Mouse (Mus musculus) ES-E14 (cell line): ENCODE results near the gene Zfp799. TPM values are rescaled to one million over a fixed set of nuclear protein-coding genes. Genes with fewer than 3 reads are reported as not detected.
A peak's percentile ranks its signal among the peaks of the same experiment; 100 is the strongest.

Source experiments
- DNase-seq: peaks from one replicate; pipeline ENCODE4 v3.0.0-alpha.2; 2013; ENCODE audit warnings: low read depth, low spot score
- H3K27ac ChIP-seq: 2 replicates; pipeline ENCODE4 v1.5.1; 2012; ENCODE audit warnings: low read depth, mild to moderate bottlenecking, low read length, moderate library complexity, mixed read lengths; ENCODE audit not compliant: poor library complexity, insufficient read depth, severe bottlenecking
- H3K36me3 ChIP-seq: 2 replicates; pipeline ENCODE4 v1.6.1; 2012; ENCODE audit warnings: mild to moderate bottlenecking, low read length, moderate library complexity, mixed read lengths; ENCODE audit not compliant: control insufficient read depth, poor library complexity, insufficient read depth, severe bottlenecking
- H3K4me1 ChIP-seq, 2 experiments: fragments of 150-350 bp in 1 of 2; sonication (generic) in 1 of 2; 2 replicates each; pipeline ENCODE4 v1.6.1; 2012; ENCODE audit warnings: low read length in 2 of 2, mild to moderate bottlenecking in 1 of 2, mixed read lengths in 1 of 2; ENCODE audit not compliant: control insufficient read depth in 2 of 2, insufficient read depth in 2 of 2, poor library complexity in 1 of 2
- H3K4me3 ChIP-seq, 2 experiments: fragments of 150-350 bp in 1 of 2; sonication (generic) in 1 of 2; 2 replicates each; pipeline ENCODE4 v1.5.1; 2012; ENCODE audit warnings: low read length in 2 of 2, low read depth in 1 of 2, mild to moderate bottlenecking in 1 of 2, mixed read lengths in 1 of 2; ENCODE audit not compliant: insufficient read depth in 1 of 2, poor library complexity in 1 of 2, severe bottlenecking in 1 of 2
- H3K9ac ChIP-seq: 2 replicates; pipeline ENCODE4 v1.6.1; 2012; ENCODE audit warnings: low read depth, mild to moderate bottlenecking, low read length, mixed read lengths; ENCODE audit not compliant: poor library complexity, insufficient read depth, severe bottlenecking
- H3K9me3 ChIP-seq: fragments of 150-350 bp; sonication (generic); 2 replicates; pipeline ENCODE4 v1.6.1; 2012; ENCODE audit warnings: low read depth, mild to moderate bottlenecking, low read length; ENCODE audit not compliant: control insufficient read depth, insufficient read depth
- CHD2 ChIP-seq: IDR thresholded peaks from 2 replicates; pipeline ENCODE4 v1.6.1; 2014; ENCODE audit warnings: mild to moderate bottlenecking, low read depth, low read length, inconsistent platforms
- HCFC1 ChIP-seq: IDR thresholded peaks from 2 replicates; pipeline ENCODE4 v1.6.1; 2012; ENCODE audit warnings: low read length, inconsistent platforms, borderline replicate concordance; ENCODE audit not compliant: insufficient read depth
- MAFK ChIP-seq: IDR thresholded peaks from 2 replicates; pipeline ENCODE4 v1.6.1; 2014; ENCODE audit warnings: mild to moderate bottlenecking, low read depth, low read length, inconsistent platforms; ENCODE audit not compliant: insufficient read depth
- ZC3H11A ChIP-seq: IDR thresholded peaks from 2 replicates; pipeline ENCODE4 v1.6.1; 2012; ENCODE audit warnings: low read depth, mild to moderate bottlenecking, inconsistent platforms, low read length, borderline replicate concordance
- ZNF384 ChIP-seq: IDR thresholded peaks from 2 replicates; pipeline ENCODE4 v1.6.1; 2012; ENCODE audit warnings: low read depth, low read length, inconsistent platforms
- in situ Hi-C, 2 experiments: fragments of 600-800 bp; cut with MboI; formaldehyde crosslinking; loops; one replicate each; pipeline ENCODE4 v1.15.1; 2025; ENCODE audit warnings: low sequenced_read_pairs in 2 of 2, inconsistent platforms in 1 of 2; ENCODE audit not compliant: unreplicated experiment in 2 of 2
- total RNA-seq: library from RNA; depleted of rRNA; stranded (reverse); fragments of 300-350 nt; gene quantifications from 2 replicates; pipeline ENCODE4 v1.2.3, GENCODE M21; 2012; rRNA removed

Zfp799 gene
- 9.3 and 12.9 TPM in 2 replicates for total RNA-seq

DNA sequence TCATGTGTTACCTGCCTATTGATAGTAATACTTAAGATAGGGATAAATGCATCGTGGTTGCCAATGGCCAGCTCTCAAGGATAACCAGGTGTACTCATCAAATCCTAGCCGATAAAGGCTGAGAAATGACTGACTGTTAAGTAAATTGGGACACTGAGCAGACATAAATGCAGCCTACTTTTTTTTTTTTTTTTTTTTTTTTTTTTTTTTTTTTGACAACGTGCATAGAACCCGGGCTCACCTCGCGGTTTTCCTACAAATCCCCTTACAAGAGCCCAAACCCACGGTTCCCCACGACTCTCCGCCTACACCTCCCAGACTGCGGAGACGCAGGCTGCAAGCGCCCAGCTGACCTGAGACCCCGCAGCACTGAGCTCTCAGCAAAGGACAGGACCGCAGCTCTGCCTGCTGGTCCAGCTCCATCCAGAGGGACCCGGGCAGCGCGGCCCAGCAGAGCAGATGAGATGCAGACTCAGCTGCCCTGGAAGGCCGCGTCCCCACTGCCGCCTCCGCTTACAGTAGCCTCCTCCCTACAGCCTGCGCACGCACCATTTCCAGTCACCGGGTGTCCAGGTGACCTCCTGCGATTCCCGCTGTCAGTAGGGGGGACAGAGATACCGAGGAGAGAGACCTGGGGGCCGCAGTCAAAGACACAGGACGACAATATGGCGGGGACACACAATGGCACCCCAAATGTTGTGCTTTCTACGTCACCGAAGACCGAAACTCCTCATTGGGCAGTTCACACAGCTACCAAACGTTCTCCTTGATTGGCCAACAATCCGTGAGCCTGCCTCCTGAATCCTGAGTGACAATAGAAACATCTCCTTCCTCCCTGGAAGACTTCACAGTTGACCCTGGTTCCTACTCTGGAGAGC, at the start of gene Zfp799:
Gene Zfp799 (minus strand): TSS at position 722 of the 878 bp plus-strand sequence.
- TF ChIP-seq ZNF384 (peak; percentile 93), CHD2 (no peak)
- Histone ChIP-seq H3K4me1 (peaks cover 0 to 2% of the 10 kb centered on the region in 2 experiments; a peak in 2 of 4 replicates), H3K27ac (peak within 1 kb of the TSS; percentile 32; the same call in 1 of the 2 replicates), H3K36me3 (no peaks in the 10 kb centered on the region), H3K9me3 (no peaks in the 10 kb centered on the region), H3K4me3 (peak within 1 kb of the TSS; percentile 92 to 99), H3K9ac (peak within 1 kb of the TSS; percentile 92)
- peak; percentile 48 for DNase-seq
- in situ Hi-C loops, result no loop called here

DNA sequence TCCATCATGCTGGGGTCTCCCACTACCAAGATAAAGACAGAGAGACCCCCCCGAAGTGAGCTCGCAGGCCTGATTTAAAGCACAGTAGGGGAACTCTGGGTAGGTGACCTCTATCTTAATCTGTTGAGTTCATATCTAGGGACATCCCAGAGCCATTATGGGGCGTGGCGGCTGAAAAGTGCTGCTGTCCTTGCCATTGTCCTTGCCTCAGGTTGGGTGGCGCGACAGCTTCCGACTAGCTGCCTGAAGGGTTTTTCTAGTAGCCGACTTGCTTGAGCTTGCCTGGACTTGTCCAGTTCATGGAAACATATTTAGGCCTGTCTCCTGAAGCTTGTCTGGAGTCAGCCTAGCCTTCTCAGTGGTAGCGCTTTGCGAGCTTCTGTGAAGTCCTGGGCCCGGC, 48.7 kb upstream of the Zfp799 start:
- no peak for DNase-seq
- in situ Hi-C loops, result no loop called here
- H3K9ac ChIP-seq, result peak overlapping the region; percentile 73; the same call in 1 of the 2 replicates
- TF ChIP-seq ZC3H11A (no peak), ZNF384 (no peak), HCFC1 (no peak), MAFK (no peak)
- H3K27ac ChIP-seq, result peak overlapping the region; percentile 99
- peaks cover 11% of the 10 kb centered on the region for H3K36me3 ChIP-seq
- H3K4me1 ChIP-seq, result peaks cover 9 to 14% of the 10 kb centered on the region in 2 experiments
- peak overlapping the region; percentile 63 to 79; a peak in 1 of 4 replicates for H3K4me3 ChIP-seq
- no peaks in the 10 kb centered on the region for H3K9me3 ChIP-seq

DNA sequence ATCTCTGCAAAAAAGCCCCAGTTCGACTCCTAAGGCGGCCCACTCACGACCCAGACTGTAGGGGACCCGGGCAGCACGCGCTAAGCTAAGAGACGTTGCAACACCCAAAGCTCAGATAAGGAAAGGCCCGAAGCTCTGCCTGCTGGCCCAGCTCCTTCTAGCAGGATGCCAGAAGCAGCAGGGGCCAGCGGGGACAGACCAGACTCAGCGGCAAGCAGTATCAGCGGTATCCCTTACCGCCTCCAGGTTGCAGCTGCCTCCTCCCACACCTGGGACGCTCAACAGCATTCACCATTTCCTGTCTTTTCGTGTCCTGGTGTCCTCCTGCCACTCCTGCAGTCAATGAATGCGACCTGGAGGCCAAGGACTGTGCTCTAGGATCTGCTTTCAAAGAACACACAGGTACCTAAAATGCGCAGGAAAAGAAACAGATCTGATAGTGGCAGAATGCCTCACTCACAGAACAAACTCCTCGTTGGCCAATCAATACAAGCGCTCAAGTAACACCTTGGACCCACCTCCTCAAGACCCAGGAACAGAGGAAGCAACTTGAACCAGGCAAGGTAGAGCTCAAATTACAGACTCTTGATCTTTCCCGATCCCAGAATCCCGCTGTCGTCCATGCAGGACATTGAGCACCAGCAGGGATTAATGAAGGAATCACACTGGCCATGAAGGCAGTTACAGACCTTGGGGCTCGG, 47.6 kb upstream of the Zfp799 start:
- Histone ChIP-seq H3K4me1 (peaks cover 9 to 14% of the 10 kb centered on the region in 2 experiments), H3K4me3 (peak overlapping the region; percentile 63 to 79), H3K27ac (peak overlapping the region; percentile 99), H3K36me3 (peaks cover 3% of the 10 kb centered on the region), H3K9me3 (no peaks in the 10 kb centered on the region), H3K9ac (peak overlapping the region; percentile 65)
- in situ Hi-C loops, result no loop called here
- TF ChIP-seq ZC3H11A, result no peak
- TF ChIP-seq HCFC1, result 0 out of 2 replicates have a peak, but pooled peaks have one; percentile 9
- DNase-seq, result no peak

DNA sequence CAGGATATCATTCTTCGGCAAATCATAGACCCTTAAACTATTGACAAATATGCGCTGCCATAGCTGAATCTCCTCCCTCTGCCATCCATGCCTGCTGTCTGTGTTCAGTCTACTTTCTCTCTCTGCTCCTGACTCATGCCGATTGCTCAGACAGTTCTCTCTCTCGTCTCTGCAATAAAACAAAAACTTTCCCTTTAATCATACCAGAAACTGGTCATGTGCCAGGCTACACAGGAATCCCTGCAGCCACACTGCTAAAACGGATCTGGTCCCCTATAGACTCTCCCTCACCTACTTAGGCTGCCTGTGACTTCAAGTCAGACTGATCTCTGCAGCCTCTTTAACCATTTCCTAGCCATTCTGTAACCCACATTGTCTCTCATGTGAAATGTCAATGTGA, 42.6 kb upstream of the Zfp799 start:
- no peaks in the 10 kb centered on the region for H3K9me3 ChIP-seq
- in situ Hi-C loops, result no loop called here
- peak overlapping the region in 1 of 2 experiments; percentile 10; a peak in 1 of 4 replicates for H3K4me3 ChIP-seq
- H3K27ac ChIP-seq, result peak overlapping the region; percentile 6; the same call in 1 of the 2 replicates
- TF ChIP-seq ZNF384 (no peak), ZC3H11A (no peak), CHD2 (no peak), HCFC1 (no peak)
- no peaks in the 10 kb centered on the region; the same call in 1 of the 2 replicates for H3K36me3 ChIP-seq
- no peak for DNase-seq
- H3K9ac ChIP-seq, result no peak overlapping the region
- H3K4me1 ChIP-seq, result peaks cover 0 to 3% of the 10 kb centered on the region in 2 experiments; a peak in 1 of 4 replicates
